In genomic region chr5:121660059-121660896, GRCm38 (mm10) we compare ENCODE assay signal across 1 mouse cellular context.
A peak's percentile ranks its signal among the peaks of the same experiment; 100 is the strongest.
TF ChIP-seq lines count a peak whose summit lies in the region.

Gene Acad10, minus strand, starts transcription at chr5:121660514.
Gene Brap, plus strand, starts transcription at chr5:121660563.

TF ChIP-seq in CH12.LX, 34 proteins besides CTCF, POLR2A, EP300 and RAD21 (continued from another document):
- TF ChIP-seq MAZ (IDR thresholded peaks at IDR 0.05; ENCODE audit: low read depth, low read length) (no peak), MAX (IDR thresholded peaks at IDR 0.05; ENCODE audit: low read length) (peak; percentile 25; the same call in 1 of the 2 replicates), HCFC1 (IDR thresholded peaks at IDR 0.05; ENCODE audit: low read depth, low read length) (peak; percentile 76), MEF2A (IDR thresholded peaks at IDR 0.05; ENCODE audit: borderline replicate concordance, low read depth, low read length) (peak; percentile 64; the same call in 1 of the 2 replicates), SIN3A (IDR thresholded peaks at IDR 0.05; ENCODE audit: low read length) (0 out of 2 replicates have a peak, but pooled peaks have one; percentile 56), TCF12 (IDR thresholded peaks at IDR 0.05; ENCODE audit: low read depth, low read length) (peak; percentile 89), NELFE (IDR thresholded peaks at IDR 0.05; ENCODE audit: low read depth, low read length) (peak; percentile 95), E2F4 (IDR thresholded peaks at IDR 0.05; ENCODE audit: insufficient replicate concordance, low read depth, low read length) (no peak), ELF1 (IDR thresholded peaks at IDR 0.05; ENCODE audit: low read depth, low read length) (peak; percentile 94)
